In genomic region chr2:115855511-115856400, GRCm38 (mm10) we compare ENCODE assay signal across 9 mouse cellular contexts.
DNase-seq lines count a peak whose midpoint lies in the region; ATAC-seq and TF ChIP-seq lines count a peak whose summit lies in the region.
"Had no signal": no experiment of that assay in that cellular context is flagged by ENCODE, and none has a peak within 500 bp of the region (broad histone marks: within the 10 kb centered on the region; RNA-seq: fewer than 3 reads in every experiment).

No protein-coding gene starts in this region.

- peak; percentile 79 for ATAC-seq in embryonic facial prominence, embryonic 14.5 days (ENCODE audit: low read depth)
- ATAC-seq in heart, embryonic 11.5 days (replicated peaks; ENCODE audit: insufficient number of reproducible peaks, low FRiP score, low TSS enrichment), result peak; percentile 59
- ATAC-seq in kidney, embryonic 15.5 days (replicated peaks; ENCODE audit: low FRiP score), result peak; percentile 58
- peak; percentile 76 for ATAC-seq in limb, embryonic 14.5 days (ENCODE audit: low FRiP score, low read depth)
- ATAC-seq in midbrain, embryonic 16.5 days, result peak; percentile 84

- H3K9me3 ChIP-seq in embryonic facial prominence, embryonic 14.5 days (ENCODE audit: control insufficient read depth, low read length), result no peaks in the 10 kb centered on the region
- H3K9me3 ChIP-seq in heart, embryonic 11.5 days (replicated peaks; ENCODE audit: control insufficient read depth, low read length), result no peaks in the 10 kb centered on the region
- H3K9me3 ChIP-seq in kidney, embryonic 15.5 days (replicated peaks), result no peaks in the 10 kb centered on the region
- no peaks in the 10 kb centered on the region for H3K9me3 ChIP-seq in limb, embryonic 14.5 days (ENCODE audit: control insufficient read depth, low read length)
- no peaks in the 10 kb centered on the region for H3K9me3 ChIP-seq in midbrain, embryonic 16.5 days (replicated peaks; ENCODE audit: control insufficient read depth, low read length, poor library complexity, severe bottlenecking)

- H3K4me1 ChIP-seq in embryonic facial prominence, embryonic 14.5 days (ENCODE audit: control insufficient read depth, insufficient read depth, low read length), result peaks cover 25% of the 10 kb centered on the region
- peaks cover 19% of the 10 kb centered on the region for H3K4me1 ChIP-seq in heart, embryonic 11.5 days (ENCODE audit: control insufficient read depth, insufficient read depth, low read length)
- H3K4me1 ChIP-seq in kidney, embryonic 15.5 days, result peaks cover 75% of the 10 kb centered on the region
- peaks cover 15% of the 10 kb centered on the region for H3K4me1 ChIP-seq in limb, embryonic 14.5 days (ENCODE audit: control insufficient read depth, insufficient read depth, low read length)
- peaks cover 17% of the 10 kb centered on the region for H3K4me1 ChIP-seq in midbrain, embryonic 16.5 days (ENCODE audit: control insufficient read depth, insufficient read depth, low read length)

- TF ChIP-seq POLR2A in limb, embryonic 14.5 days (IDR thresholded peaks at IDR 0.05; ENCODE audit: borderline replicate concordance, extremely low read depth, insufficient read depth, insufficient read length), result no peak

- H3K9ac ChIP-seq in embryonic facial prominence, embryonic 14.5 days (ENCODE audit: low read depth, low read length), result peak overlapping the region; percentile 34; the same call in 1 of the 2 replicates
- H3K9ac ChIP-seq in heart, embryonic 11.5 days (ENCODE audit: low read depth, low read length), result peak overlapping the region; percentile 52
- 0 out of 2 replicates have a peak overlapping the region, but pooled peaks have one; percentile 15 for H3K9ac ChIP-seq in kidney, embryonic 15.5 days
- no peak overlapping the region for H3K9ac ChIP-seq in limb, embryonic 14.5 days (ENCODE audit: low read depth, low read length, severe bottlenecking)
- H3K9ac ChIP-seq in midbrain, embryonic 16.5 days (ENCODE audit: low read depth, low read length), result no peak overlapping the region

- under 1% methylated on average over 33 of the region's 33 CpGs for WGBS in embryonic facial prominence, embryonic 14.5 days
- whole genome bisulfite sequencing in heart, embryonic 11.5 days (ENCODE audit: insufficient replicate concordance), result under 1% methylated on average over 33 of the region's 33 CpGs
- under 1% methylated on average over 33 of the region's 33 CpGs for WGBS in kidney, embryonic 15.5 days
- WGBS in limb, embryonic 14.5 days, result under 1% methylated on average over 33 of the region's 33 CpGs
- WGBS in midbrain, embryonic 16.5 days, result under 1% methylated on average over 33 of the region's 33 CpGs

- H3K4me2 ChIP-seq in embryonic facial prominence, embryonic 14.5 days (ENCODE audit: low read depth, low read length), result peak overlapping the region; percentile 56
- H3K4me2 ChIP-seq in heart, embryonic 11.5 days, result peak overlapping the region; percentile 75
- peak overlapping the region; percentile 63 for H3K4me2 ChIP-seq in kidney, embryonic 15.5 days
- peak overlapping the region; percentile 34 for H3K4me2 ChIP-seq in limb, embryonic 14.5 days (replicated peaks; ENCODE audit: low read depth, low read length, severe bottlenecking)
- peak overlapping the region; percentile 47 for H3K4me2 ChIP-seq in midbrain, embryonic 16.5 days (ENCODE audit: low read length)

- peak overlapping the region; percentile 28 for H3K4me3 ChIP-seq in embryonic facial prominence, embryonic 14.5 days (ENCODE audit: low read depth, low read length)
- H3K4me3 ChIP-seq in heart, embryonic 11.5 days (ENCODE audit: low read depth, low read length), result peak overlapping the region; percentile 46
- H3K4me3 ChIP-seq in kidney, embryonic 15.5 days (replicated peaks), result peak overlapping the region; percentile 39
- H3K4me3 ChIP-seq in limb, embryonic 14.5 days (replicated peaks; ENCODE audit: low read length), result peak overlapping the region; percentile 23
- peak overlapping the region; percentile 14 for H3K4me3 ChIP-seq in midbrain, embryonic 16.5 days (ENCODE audit: low read depth, low read length)

- DNase-seq in 3134 (ENCODE audit: extremely low read depth, insufficient read length, low spot score), result peak; percentile 58
- DNase-seq in adrenal gland, postnatal 25 days, result peak; percentile 95
- peak; percentile 96 for DNase-seq in embryonic facial prominence, embryonic 14.5 days (ENCODE audit: low spot score)
- DNase-seq in limb, embryonic 14.5 days (ENCODE audit: low spot score), result peak; percentile 85
- peak; percentile 52 to 86 for DNase-seq in spleen, postnatal 4 days (ENCODE audit: low spot score in 2 of 2)

- H3K27me3 ChIP-seq in embryonic facial prominence, embryonic 14.5 days (replicated peaks; ENCODE audit: control insufficient read depth, insufficient read depth, low read length), result peaks cover 80% of the 10 kb centered on the region
- peaks cover 15% of the 10 kb centered on the region for H3K27me3 ChIP-seq in heart, embryonic 11.5 days (ENCODE audit: control insufficient read depth, insufficient read depth, low read length)
- H3K27me3 ChIP-seq in kidney, embryonic 15.5 days, result peaks cover 13% of the 10 kb centered on the region
- H3K27me3 ChIP-seq in limb, embryonic 14.5 days (ENCODE audit: control insufficient read depth, insufficient read depth, low read length), result peaks cover 95% of the 10 kb centered on the region
- peaks cover 21% of the 10 kb centered on the region for H3K27me3 ChIP-seq in midbrain, embryonic 16.5 days (ENCODE audit: control insufficient read depth, insufficient read depth, low read depth, low read length)

- H3K36me3 ChIP-seq in embryonic facial prominence, embryonic 14.5 days (ENCODE audit: control insufficient read depth, insufficient read depth, low read length), result no peaks in the 10 kb centered on the region
- no peaks in the 10 kb centered on the region for H3K36me3 ChIP-seq in heart, embryonic 11.5 days (ENCODE audit: control insufficient read depth, insufficient read depth, low read length)
- H3K36me3 ChIP-seq in kidney, embryonic 15.5 days, result no peaks in the 10 kb centered on the region
- no peaks in the 10 kb centered on the region for H3K36me3 ChIP-seq in limb, embryonic 14.5 days (ENCODE audit: control insufficient read depth, insufficient read depth, low read length)
- H3K36me3 ChIP-seq in midbrain, embryonic 16.5 days (ENCODE audit: control insufficient read depth, insufficient read depth, low read length), result no peaks in the 10 kb centered on the region
- H3K36me3 ChIP-seq: G1E had no signal

- H3K27ac ChIP-seq in embryonic facial prominence, embryonic 14.5 days (replicated peaks; ENCODE audit: low read depth, low read length), result no peak overlapping the region
- no peak overlapping the region for H3K27ac ChIP-seq in heart, embryonic 11.5 days (ENCODE audit: low read depth, low read length)
- H3K27ac ChIP-seq in kidney, embryonic 15.5 days, result peak overlapping the region; percentile 87
- H3K27ac ChIP-seq in limb, embryonic 14.5 days (replicated peaks; ENCODE audit: low read depth, low read length), result no peak overlapping the region
- peak overlapping the region; percentile 57 for H3K27ac ChIP-seq in midbrain, embryonic 16.5 days (ENCODE audit: low read length)

Comparison
In these comparisons a context has a peak if more than half of its experiments do, and no peak if none do; other contexts are left out.
1. H3K27ac ChIP-seq: peak in kidney, embryonic 15.5 days (single experiment) and midbrain, embryonic 16.5 days (single experiment); none in embryonic facial prominence, embryonic 14.5 days (single experiment), heart, embryonic 11.5 days (single experiment) and limb, embryonic 14.5 days (single experiment).
2. H3K9ac ChIP-seq: peak in embryonic facial prominence, embryonic 14.5 days (single experiment), heart, embryonic 11.5 days (single experiment) and kidney, embryonic 15.5 days (single experiment); none in limb, embryonic 14.5 days (single experiment) and midbrain, embryonic 16.5 days (single experiment).
3. Peak in every context shown above with its lines, with median percentiles within 50 percentile points of each other: DNase-seq, ATAC-seq, H3K4me2 ChIP-seq and H3K4me3 ChIP-seq.